Mouse (Mus musculus) stomach, embryonic 14.5 days (tissue): ENCODE data around the gene App. TPM values are rescaled to one million over a fixed set of nuclear protein-coding genes. Genes with fewer than 3 reads are reported as not detected.
A peak's percentile ranks its signal among the peaks of the same experiment; 100 is the strongest.

Source experiments
- ATAC-seq: fragments of 200-750 bp; cut with Nextera tagmentation; 2 replicates; pipeline ENCODE4 v1.8.0; 2017; ENCODE audit warnings: low read depth, moderate TSS enrichment; ENCODE audit not compliant: insufficient number of reproducible peaks, insufficient read depth, low FRiP score
- H3K27ac ChIP-seq: fragments of 300-500 bp; sonication (generic); 2 replicates; pipeline ENCODE4 v1.5.1; 2014; ENCODE audit warnings: mild to moderate bottlenecking, low read length, moderate library complexity, mixed read lengths
- H3K27me3 ChIP-seq: fragments of 300-500 bp; sonication (generic); 2 replicates; pipeline ENCODE4 v1.6.1; 2014; ENCODE audit warnings: low read length, control low read depth, mixed read lengths; ENCODE audit not compliant: control insufficient read depth, insufficient read depth
- H3K36me3 ChIP-seq: fragments of 300-500 bp; sonication (generic); 2 replicates; pipeline ENCODE4 v1.6.1; 2014; ENCODE audit warnings: mild to moderate bottlenecking, control low read depth, low read length, moderate library complexity, mixed read lengths; ENCODE audit not compliant: control insufficient read depth, insufficient read depth
- H3K4me1 ChIP-seq: fragments of 300-500 bp; sonication (generic); 2 replicates; pipeline ENCODE4 v1.6.1; 2014; ENCODE audit warnings: low read length, control low read depth, mixed read lengths; ENCODE audit not compliant: control insufficient read depth, insufficient read depth
- H3K4me2 ChIP-seq: fragments of 300-500 bp; sonication (generic); replicated peaks from 2 replicates; pipeline ENCODE4 v1.6.1; 2014; ENCODE audit warnings: low read depth, low read length, control low read depth
- H3K4me3 ChIP-seq: fragments of 300-500 bp; sonication (generic); 2 replicates; pipeline ENCODE4 v1.5.1; 2014; ENCODE audit warnings: low read depth, low read length, control low read depth
- H3K9ac ChIP-seq: fragments of 300-500 bp; sonication (generic); replicated peaks from 2 replicates; pipeline ENCODE4 v1.6.1; 2014; ENCODE audit warnings: low read depth, mild to moderate bottlenecking, control low read depth, low read length, moderate library complexity, mixed read lengths
- H3K9me3 ChIP-seq: fragments of 300-500 bp; sonication (generic); 2 replicates; pipeline ENCODE4 v1.6.1; 2016; ENCODE audit warnings: low read depth, low read length, control low read depth; ENCODE audit not compliant: control insufficient read depth
- WGBS: fragments of 180-500 bp; shearing (Covaris S2); extraction: QIAGEN DNeasy Blood & Tissue Kit; methylation state at CpG from one replicate; pipeline ENCODE4 v1.1.7; 2014; 5-methylcytosine and 5-hydroxymethylcytosine counted together
- polyA plus RNA-seq: library from polyadenylated mRNA; unstranded; fragments of >200 nt; fragmentation: Nextera tagmentation; extraction: Ambion mirVana; gene quantifications from 2 replicates; pipeline ENCODE4 v1.2.1, GENCODE M21; 2014

Gene App
- 160 and 171 TPM in 2 replicates for polyA plus RNA-seq

GRCm38 (mm10) chr16:85173373-85174081, at the start of gene App:
App (minus strand) TSS chr16:85173766.
- Histone ChIP-seq H3K36me3 (no peaks in the 10 kb centered on the region), H3K27ac (peak within 1 kb of the TSS; percentile 69), H3K4me1 (peaks cover 11% of the 10 kb centered on the region), H3K4me2 (peak within 1 kb of the TSS; percentile 63), H3K9ac (peak within 1 kb of the TSS; percentile 89), H3K4me3 (peak within 1 kb of the TSS; percentile 64), H3K27me3 (no peaks in the 10 kb centered on the region), H3K9me3 (no peaks in the 10 kb centered on the region)
- under 1% methylated on average over 78 of the region's 78 CpGs for WGBS
- ATAC-seq = peak; percentile 77

- Histone ChIP-seq H3K4me3 (no peak overlapping the region), H3K4me1 (0 out of 2 replicates have a peak, but pooled peaks cover 9% of the 10 kb centered on the region), H3K36me3 (no peaks in the 10 kb centered on the region), H3K27ac (no peak overlapping the region), H3K27me3 (no peaks in the 10 kb centered on the region), H3K9me3 (no peaks in the 10 kb centered on the region), H3K9ac (no peak overlapping the region), H3K4me2 (no peak overlapping the region)
- ATAC-seq = no peak
- WGBS = 66% methylated on average over 9 of the region's 9 CpGs
These were observed 42.3 kb upstream of the App start for GRCm38 (mm10) chr16:85215846-85216245.

- WGBS = 42% methylated on average over 9 of the region's 9 CpGs
- no peak for ATAC-seq
- Histone ChIP-seq H3K4me3 (no peak overlapping the region), H3K9ac (no peak overlapping the region), H3K27ac (no peak overlapping the region), H3K4me1 (0 out of 2 replicates have a peak, but pooled peaks cover 9% of the 10 kb centered on the region), H3K4me2 (no peak overlapping the region), H3K36me3 (no peaks in the 10 kb centered on the region), H3K9me3 (no peaks in the 10 kb centered on the region), H3K27me3 (no peaks in the 10 kb centered on the region)
These were observed 41.6 kb upstream of the App start for GRCm38 (mm10) chr16:85215173-85215572.

- 50% methylated on average over 6 of the region's 6 CpGs for WGBS
- no peak overlapping the region for H3K4me3 ChIP-seq
- H3K4me2 ChIP-seq = no peak overlapping the region
- ATAC-seq = no peak
- no peaks in the 10 kb centered on the region for H3K9me3 ChIP-seq
- H3K27ac ChIP-seq = no peak overlapping the region
- H3K36me3 ChIP-seq = no peaks in the 10 kb centered on the region
- H3K9ac ChIP-seq = no peak overlapping the region
- no peaks in the 10 kb centered on the region for H3K27me3 ChIP-seq
- no peaks in the 10 kb centered on the region for H3K4me1 ChIP-seq
These were observed 22.1 kb upstream of the App start for GRCm38 (mm10) chr16:85195622-85196021.

- H3K27ac ChIP-seq = no peak overlapping the region
- 0 out of 2 replicates have a peak, but pooled peaks have one; percentile 53 for ATAC-seq
These were observed 21.6 kb upstream of the App start for GRCm38 (mm10) chr16:85195167-85195566.

GRCm38 (mm10) chr16:85181502-85181901, 7.9 kb upstream of the App start:
- Histone ChIP-seq H3K36me3 (no peaks in the 10 kb centered on the region), H3K27me3 (no peaks in the 10 kb centered on the region), H3K9me3 (no peaks in the 10 kb centered on the region), H3K4me1 (no peaks in the 10 kb centered on the region), H3K9ac (no peak overlapping the region), H3K4me3 (no peak overlapping the region), H3K4me2 (no peak overlapping the region), H3K27ac (no peak overlapping the region)
- WGBS = 43% methylated on average over 3 of the region's 3 CpGs
- no peak for ATAC-seq

More at GRCm38 (mm10) chr16:85195167-85195566, 21.6 kb upstream of the App start:
- Histone ChIP-seq H3K4me2 (no peak overlapping the region), H3K9ac (no peak overlapping the region), H3K36me3 (no peaks in the 10 kb centered on the region), H3K27me3 (no peaks in the 10 kb centered on the region), H3K9me3 (no peaks in the 10 kb centered on the region), H3K4me1 (no peaks in the 10 kb centered on the region), H3K4me3 (no peak overlapping the region)
- 70% methylated on average over 6 of the region's 6 CpGs for WGBS

GRCm38 (mm10) chr16:85180710-85181109, 7.1 kb upstream of the App start:
- WGBS = 69% methylated on average over 3 of the region's 3 CpGs
- H3K9ac ChIP-seq = no peak overlapping the region
- H3K4me1 ChIP-seq = 0 out of 2 replicates have a peak, but pooled peaks cover 3% of the 10 kb centered on the region
- H3K27ac ChIP-seq = no peak overlapping the region
- no peak overlapping the region for H3K4me3 ChIP-seq
- no peak overlapping the region for H3K4me2 ChIP-seq
- H3K9me3 ChIP-seq = no peaks in the 10 kb centered on the region
- no peak for ATAC-seq
- no peaks in the 10 kb centered on the region for H3K27me3 ChIP-seq
- H3K36me3 ChIP-seq = no peaks in the 10 kb centered on the region

- no peak overlapping the region for H3K27ac ChIP-seq
- no peak for ATAC-seq
- no peak overlapping the region for H3K4me2 ChIP-seq
- H3K36me3 ChIP-seq = no peaks in the 10 kb centered on the region
- H3K27me3 ChIP-seq = no peaks in the 10 kb centered on the region
- H3K9ac ChIP-seq = no peak overlapping the region
- WGBS = 6% methylated on average over 3 of the region's 3 CpGs
- H3K4me1 ChIP-seq = 0 out of 2 replicates have a peak, but pooled peaks cover 5% of the 10 kb centered on the region
- H3K9me3 ChIP-seq = no peaks in the 10 kb centered on the region
- no peak overlapping the region for H3K4me3 ChIP-seq
These were observed 3.1 kb upstream of the App start for GRCm38 (mm10) chr16:85176666-85177065.
